Mouse (Mus musculus): Measurements from ENCODE around the gene Mb. TPM values are rescaled to one million over a fixed set of nuclear protein-coding genes. Genes with fewer than 3 reads are reported as not detected.

The Mb gene
- polyA plus RNA-seq, 1 experiment from 2014 or later, result 13.6 TPM

DNA sequence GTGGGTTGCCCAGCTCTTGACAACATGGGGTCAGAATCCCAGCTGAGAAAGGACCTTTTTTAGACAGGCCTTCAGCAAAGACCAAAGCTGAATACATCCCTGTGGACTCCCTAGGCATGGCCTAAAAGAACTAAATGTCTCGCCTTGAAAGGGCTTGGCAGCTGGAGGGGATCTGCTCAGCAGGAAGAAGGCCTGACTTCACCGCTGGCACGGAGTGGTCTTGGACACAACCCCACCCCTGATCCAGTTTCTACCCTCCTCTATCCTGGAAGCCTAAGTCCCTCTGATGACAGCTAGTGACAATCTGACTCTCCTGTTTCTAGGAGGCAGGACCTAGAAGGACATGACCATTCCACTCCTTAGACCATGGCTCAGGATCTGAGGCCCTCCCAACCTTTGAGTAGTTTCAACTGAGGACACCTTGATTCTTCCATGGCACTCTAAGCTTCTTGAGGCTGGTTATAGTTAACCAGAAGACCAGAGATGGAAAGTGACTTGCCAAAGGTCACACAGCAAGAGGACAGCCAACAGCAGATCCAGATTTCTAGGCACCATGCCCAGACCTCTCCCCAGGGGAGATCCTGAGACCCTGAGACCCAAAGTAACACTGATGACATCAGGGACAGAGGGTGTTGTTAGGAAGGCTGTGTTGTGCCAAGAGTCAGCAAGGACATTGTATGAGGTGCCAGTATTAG, 47.1 kb downstream of the Mb start:
- H3K4me3 ChIP-seq, result no peak overlapping the region
- H3K4me1 ChIP-seq, result 0 out of 2 replicates have a peak, but pooled peaks cover 4% of the 10 kb centered on the region

DNA sequence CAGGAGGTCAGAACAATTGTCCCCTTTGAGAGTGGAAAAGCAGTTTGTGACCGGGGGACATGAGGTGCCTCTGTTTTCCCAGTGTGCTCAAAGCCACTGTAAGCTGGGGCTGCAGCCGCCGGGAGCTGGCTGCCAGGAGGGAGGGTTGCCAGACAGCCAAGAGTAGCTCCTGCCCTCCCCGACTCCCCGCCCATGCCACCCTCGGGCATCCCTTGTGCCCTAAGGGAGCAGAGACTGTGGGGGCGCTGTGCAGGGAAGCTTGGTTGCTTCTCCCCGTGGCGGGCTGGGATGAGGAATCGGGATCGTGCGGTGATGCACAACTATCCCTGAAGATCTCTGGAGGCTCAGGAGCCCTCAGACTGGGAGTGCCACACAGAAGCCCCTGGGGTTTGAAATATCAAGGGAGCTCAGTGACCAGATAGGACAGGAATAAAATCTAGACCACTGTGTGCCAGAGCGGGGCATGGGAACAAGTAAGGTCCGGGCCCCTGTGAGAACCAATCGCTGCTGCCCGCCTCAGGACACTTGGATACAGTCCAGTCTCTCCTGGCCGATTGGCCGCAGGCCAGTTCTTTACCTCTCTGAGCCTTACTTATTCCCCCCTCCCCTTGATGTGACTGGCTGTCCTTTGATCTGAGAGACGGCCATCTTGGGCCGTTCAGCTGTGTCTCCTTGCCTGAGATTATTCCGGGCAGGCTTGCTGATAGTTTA, 51.4 kb downstream of the Mb start:
- Histone ChIP-seq H3K4me3 (no peak overlapping the region), H3K27me3 (peaks cover 8% of the 10 kb centered on the region), H3K9me3 (no peaks in the 10 kb centered on the region), H3K4me1 (0 out of 2 replicates have a peak, but pooled peaks cover 4% of the 10 kb centered on the region), H3K27ac (no peak overlapping the region), H3K4me2 (replicated peaks) (peak overlapping the region; percentile 14), H3K9ac (no peak overlapping the region), H3K36me3 (no peaks in the 10 kb centered on the region)
- no peak for ATAC-seq (ENCODE audit: low FRiP score, low read depth)
- WGBS, result 53% methylated on average over 21 of the region's 21 CpGs

More for the DNA sequence above, 47.1 kb downstream of the Mb start:
- H3K36me3 ChIP-seq, result no peaks in the 10 kb centered on the region
- peaks cover 8% of the 10 kb centered on the region for H3K27me3 ChIP-seq
- H3K9ac ChIP-seq, result no peak overlapping the region
- H3K4me2 ChIP-seq (replicated peaks), result no peak overlapping the region
- ATAC-seq (ENCODE audit: low FRiP score, low read depth), result no peak
- H3K9me3 ChIP-seq, result no peaks in the 10 kb centered on the region
- WGBS, result 89% methylated on average over 3 of the region's 3 CpGs
- H3K27ac ChIP-seq, result no peak overlapping the region

DNA sequence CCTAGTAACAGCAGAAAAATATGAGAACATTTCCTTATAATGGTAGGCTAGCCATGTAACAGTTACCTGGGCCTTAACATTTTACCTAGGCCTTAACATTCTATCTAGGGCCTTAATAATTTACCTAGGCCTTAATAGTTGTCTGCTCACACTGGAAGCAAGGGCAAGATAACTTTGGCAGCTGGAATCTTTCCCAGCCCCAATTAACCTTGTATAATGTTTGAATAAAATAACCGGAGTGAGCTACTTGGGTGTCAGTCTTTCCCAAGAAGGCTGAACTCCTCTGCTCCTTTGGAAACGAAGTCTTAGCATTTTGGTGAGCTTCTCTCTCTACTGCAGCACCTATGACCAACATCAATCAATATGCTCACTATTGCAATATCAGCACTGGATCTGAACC, 52.4 kb downstream of the Mb start:
- no peaks in the 10 kb centered on the region for H3K36me3 ChIP-seq
- H3K4me3 ChIP-seq, result no peak overlapping the region
- H3K9ac ChIP-seq, result no peak overlapping the region
- H3K27ac ChIP-seq, result no peak overlapping the region
- H3K9me3 ChIP-seq, result no peaks in the 10 kb centered on the region
- H3K4me1 ChIP-seq, result 0 out of 2 replicates have a peak, but pooled peaks cover 4% of the 10 kb centered on the region
- 78% methylated on average over 2 of the region's 2 CpGs for WGBS
- H3K4me2 ChIP-seq (replicated peaks), result no peak overlapping the region
- ATAC-seq (ENCODE audit: low FRiP score, low read depth), result no peak
- peaks cover 8% of the 10 kb centered on the region for H3K27me3 ChIP-seq

DNA sequence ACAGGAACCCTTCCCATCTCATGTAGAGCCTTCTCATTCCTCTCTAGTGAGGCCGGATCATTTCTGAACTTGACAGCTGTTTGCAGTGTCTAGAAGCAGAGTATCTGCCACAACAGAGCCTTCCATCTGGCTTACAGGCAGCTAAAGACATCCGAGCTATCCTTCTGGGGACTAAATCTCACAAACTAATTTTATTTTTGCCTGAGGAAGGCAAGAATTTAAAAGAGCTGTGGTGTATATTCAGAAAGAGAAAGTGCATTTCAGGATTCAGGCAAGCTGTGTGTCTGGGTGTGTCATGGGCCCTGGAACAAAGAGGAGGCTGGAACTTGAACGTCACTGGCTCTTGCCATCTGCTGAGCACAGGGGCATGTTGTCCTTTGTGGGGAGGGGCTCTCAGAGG, 56.1 kb downstream of the Mb start:
- ATAC-seq (ENCODE audit: low FRiP score, low read depth), result no peak
- Histone ChIP-seq H3K27me3 (peaks cover 8% of the 10 kb centered on the region), H3K27ac (no peak overlapping the region), H3K4me1 (0 out of 2 replicates have a peak, but pooled peaks cover 4% of the 10 kb centered on the region), H3K4me3 (no peak overlapping the region), H3K36me3 (no peaks in the 10 kb centered on the region), H3K9me3 (no peaks in the 10 kb centered on the region), H3K4me2 (replicated peaks) (no peak overlapping the region), H3K9ac (no peak overlapping the region)
- WGBS, result 72% methylated on average over 3 of the region's 3 CpGs

DNA sequence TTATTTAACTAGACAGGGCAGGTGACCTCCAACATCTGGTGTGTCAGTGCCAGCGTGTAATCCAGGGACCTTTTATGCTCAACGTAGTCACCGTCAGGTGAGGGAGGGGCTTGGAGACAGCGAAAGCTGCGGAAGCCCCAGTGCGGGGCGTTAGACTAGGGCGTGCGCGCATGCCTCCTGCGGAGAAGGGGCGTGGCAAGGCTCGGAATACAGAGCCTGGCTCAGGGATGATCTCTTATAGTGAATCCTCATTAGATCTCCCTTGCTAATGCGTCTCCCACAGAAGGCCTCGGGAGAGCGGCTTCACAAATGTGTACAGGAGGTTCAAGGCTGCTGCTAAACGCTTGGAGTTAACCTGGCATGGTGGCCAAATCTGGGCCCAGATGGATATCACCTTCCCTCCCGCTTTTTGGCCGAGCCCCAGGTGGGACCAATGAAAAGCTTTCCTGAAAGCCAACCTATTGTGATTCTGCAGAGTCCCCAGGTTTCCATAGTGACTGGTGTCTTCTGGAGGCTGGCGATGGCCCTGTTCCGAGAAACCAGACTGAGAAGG, 62.9 kb downstream of the Mb start:
- ATAC-seq (ENCODE audit: low FRiP score, low read depth), result peak; percentile 71; the same call in 1 of the 2 replicates
- Histone ChIP-seq H3K4me3 (peak overlapping the region; percentile 47), H3K9me3 (no peaks in the 10 kb centered on the region), H3K27ac (no peak overlapping the region), H3K4me1 (0 out of 2 replicates have a peak, but pooled peaks cover 11% of the 10 kb centered on the region), H3K9ac (peak overlapping the region; percentile 53), H3K27me3 (peaks cover 23% of the 10 kb centered on the region), H3K4me2 (replicated peaks) (peak overlapping the region; percentile 70), H3K36me3 (no peaks in the 10 kb centered on the region)
- 7% methylated on average over 21 of the region's 21 CpGs for WGBS

DNA sequence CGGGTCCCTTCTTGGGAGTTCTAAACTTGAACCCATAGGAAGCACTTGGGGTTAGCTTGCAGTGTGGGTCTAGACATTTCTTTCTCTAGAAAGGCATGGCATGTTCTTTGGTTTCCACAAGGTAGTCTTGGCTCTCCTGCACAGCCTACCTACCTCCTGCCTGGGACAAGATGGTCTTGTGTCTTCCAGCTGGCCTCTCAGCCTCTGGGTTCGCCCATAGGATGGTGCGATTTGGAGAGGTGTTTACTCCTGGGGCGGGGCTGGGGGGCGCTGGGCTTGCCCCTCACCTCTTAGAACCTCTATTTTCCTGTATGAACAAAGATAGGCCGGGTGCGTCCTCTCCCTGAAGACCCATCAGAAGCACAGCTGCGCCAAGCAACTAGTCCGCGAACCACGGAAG, 63.3 kb downstream of the Mb start:
- 0 out of 2 replicates have a peak, but pooled peaks cover 11% of the 10 kb centered on the region for H3K4me1 ChIP-seq
- H3K4me3 ChIP-seq, result peak overlapping the region; percentile 47
- H3K9me3 ChIP-seq, result no peaks in the 10 kb centered on the region
- peaks cover 23% of the 10 kb centered on the region for H3K27me3 ChIP-seq
- peak overlapping the region; percentile 70 for H3K4me2 ChIP-seq (replicated peaks)
- peak overlapping the region; percentile 53 for H3K9ac ChIP-seq
- no peak for ATAC-seq (ENCODE audit: low FRiP score, low read depth)
- 15% methylated on average over 11 of the region's 11 CpGs for WGBS
- H3K27ac ChIP-seq, result no peak overlapping the region
- H3K36me3 ChIP-seq, result no peaks in the 10 kb centered on the region

DNA sequence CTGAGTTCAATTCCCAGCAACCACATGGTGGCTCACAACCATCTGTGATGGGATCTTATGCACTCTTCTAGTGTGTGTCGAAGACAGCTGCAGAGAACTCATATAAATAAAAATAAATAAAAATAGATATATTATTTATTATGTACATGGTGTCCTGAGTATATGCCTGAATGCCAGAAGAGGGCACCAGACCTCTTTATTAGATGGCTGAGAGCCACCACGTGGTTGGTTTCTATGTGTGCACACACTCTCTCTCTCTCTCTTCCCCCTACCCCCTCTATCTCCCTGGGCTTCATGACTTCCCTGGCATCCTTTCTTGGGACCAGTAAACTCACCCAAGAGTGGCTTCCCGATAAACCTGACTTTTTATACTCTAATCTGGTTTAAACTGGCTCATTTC, 67.7 kb downstream of the Mb start:
- Histone ChIP-seq H3K27ac (no peak overlapping the region), H3K27me3 (peaks cover 14% of the 10 kb centered on the region), H3K36me3 (no peaks in the 10 kb centered on the region), H3K4me1 (0 out of 2 replicates have a peak, but pooled peaks cover 7% of the 10 kb centered on the region), H3K4me3 (no peak overlapping the region), H3K4me2 (replicated peaks) (no peak overlapping the region), H3K9me3 (no peaks in the 10 kb centered on the region), H3K9ac (no peak overlapping the region)
- WGBS, result 54% methylated on average over 3 of the region's 3 CpGs
- ATAC-seq (ENCODE audit: low FRiP score, low read depth), result no peak

DNA sequence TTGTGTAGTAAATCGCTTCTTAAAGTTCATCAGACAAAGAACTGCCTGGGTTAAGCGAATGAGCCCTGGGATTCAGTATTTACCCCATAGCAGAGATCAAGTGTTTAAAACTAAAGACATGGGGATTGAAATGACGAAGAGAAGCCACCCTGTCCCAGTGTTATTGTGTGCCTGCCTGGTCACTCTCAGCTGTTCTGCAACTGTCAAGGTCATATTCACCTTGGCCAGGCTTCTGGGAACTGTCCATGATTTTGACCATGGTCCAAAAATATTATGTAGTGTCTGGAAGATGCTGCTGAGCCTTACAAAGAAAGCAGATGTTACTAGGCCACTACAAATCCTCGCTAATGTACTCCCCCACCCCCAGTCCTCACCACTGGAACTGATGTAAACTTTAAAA, 70.7 kb downstream of the Mb start:
- Histone ChIP-seq H3K27ac (no peak overlapping the region), H3K4me1 (peaks cover under 1% of the 10 kb centered on the region; the same call in 1 of the 2 replicates), H3K27me3 (no peaks in the 10 kb centered on the region), H3K9me3 (no peaks in the 10 kb centered on the region), H3K4me3 (no peak overlapping the region), H3K4me2 (replicated peaks) (no peak overlapping the region), H3K9ac (no peak overlapping the region), H3K36me3 (no peaks in the 10 kb centered on the region)
- 79% methylated on average over 4 of the region's 4 CpGs for WGBS
- no peak for ATAC-seq (ENCODE audit: low FRiP score, low read depth)

DNA sequence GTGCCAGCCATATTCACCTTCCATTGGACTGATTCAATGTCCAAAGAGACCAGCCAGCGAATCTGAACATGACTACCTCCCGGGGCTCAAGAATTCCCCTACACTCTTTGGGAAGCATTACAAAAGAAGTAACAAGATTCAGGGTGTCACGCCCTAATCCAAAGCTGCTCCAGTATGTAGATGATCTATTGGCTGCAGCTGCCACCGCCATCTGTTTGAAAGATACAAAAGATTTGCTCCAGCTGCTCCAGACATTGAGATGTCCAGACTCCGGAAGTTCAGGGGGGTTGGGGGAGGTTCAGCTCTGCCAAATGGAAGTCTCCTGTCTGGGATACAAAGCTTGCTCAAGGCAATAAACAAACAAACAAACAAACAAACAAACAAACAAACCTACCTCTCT, 73.9 kb downstream of the Mb start:
- Histone ChIP-seq H3K27me3 (no peaks in the 10 kb centered on the region), H3K4me3 (no peak overlapping the region), H3K9me3 (no peaks in the 10 kb centered on the region), H3K27ac (no peak overlapping the region; the same call in 1 of the 2 replicates), H3K36me3 (no peaks in the 10 kb centered on the region), H3K9ac (no peak overlapping the region), H3K4me2 (replicated peaks) (no peak overlapping the region), H3K4me1 (peaks cover 6% of the 10 kb centered on the region)
- ATAC-seq (ENCODE audit: low FRiP score, low read depth), result no peak
- 66% methylated on average over 5 of the region's 5 CpGs for WGBS

DNA sequence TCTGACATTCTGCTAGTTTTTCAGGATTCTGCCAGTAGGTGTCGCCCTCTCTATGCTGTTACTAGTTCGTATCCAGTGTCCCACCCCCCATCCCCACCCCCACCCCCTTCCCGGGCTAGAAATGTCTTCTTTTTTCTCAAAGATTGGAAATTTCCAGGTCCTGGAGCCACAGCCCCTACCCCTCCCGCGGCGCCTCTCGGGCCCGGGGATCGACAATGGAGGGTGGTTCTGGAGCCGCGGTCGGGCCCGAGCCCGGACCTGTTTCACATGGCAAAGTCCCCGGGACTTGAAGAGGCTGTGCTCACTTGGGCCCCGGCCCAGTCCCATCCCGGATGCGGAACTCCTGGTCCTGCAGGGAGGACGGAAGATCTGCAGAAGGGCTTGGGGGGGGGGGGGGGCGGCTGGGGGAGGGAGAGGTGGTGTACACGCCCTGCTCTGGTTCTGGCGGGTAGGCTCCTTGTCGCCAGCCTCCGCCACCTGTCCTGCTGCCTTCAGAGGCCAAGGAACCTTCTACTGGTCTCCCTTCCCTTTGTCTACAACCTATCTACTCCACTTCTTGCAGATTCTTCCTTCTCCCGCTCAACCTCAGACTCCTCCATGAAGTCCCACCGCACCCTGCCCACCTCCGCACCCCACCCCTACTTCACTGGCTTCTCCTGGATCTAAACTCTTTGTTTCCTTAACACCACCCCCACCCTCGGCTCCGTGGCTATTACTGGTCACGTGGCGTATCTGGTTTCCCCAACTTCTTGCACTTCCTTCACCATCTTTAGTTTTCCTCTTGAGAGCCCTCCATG, 76.4 kb downstream of the Mb start:
- no peaks in the 10 kb centered on the region for H3K36me3 ChIP-seq
- WGBS, result 5% methylated on average over 29 of the region's 31 CpGs
- H3K4me1 ChIP-seq, result peaks cover 6% of the 10 kb centered on the region
- H3K27ac ChIP-seq, result peak overlapping the region; percentile 91
- H3K4me3 ChIP-seq, result peak overlapping the region; percentile 55
- no peaks in the 10 kb centered on the region for H3K9me3 ChIP-seq
- H3K27me3 ChIP-seq, result no peaks in the 10 kb centered on the region
- H3K9ac ChIP-seq, result peak overlapping the region; percentile 76
- ATAC-seq (ENCODE audit: low FRiP score, low read depth), result peak; percentile 83
- H3K4me2 ChIP-seq (replicated peaks), result peak overlapping the region; percentile 65

- no peaks in the 10 kb centered on the region for H3K36me3 ChIP-seq
- H3K4me3 ChIP-seq, result peak overlapping the region; percentile 55; the same call in 1 of the 2 replicates
- 31% methylated on average over 8 of the region's 8 CpGs for WGBS
- peak overlapping the region; percentile 65 for H3K4me2 ChIP-seq (replicated peaks)
- peaks cover 6% of the 10 kb centered on the region for H3K4me1 ChIP-seq
- peak overlapping the region; percentile 76; the same call in 1 of the 2 replicates for H3K9ac ChIP-seq
- no peak overlapping the region for H3K27ac ChIP-seq
- ATAC-seq (ENCODE audit: low FRiP score, low read depth), result no peak
- no peaks in the 10 kb centered on the region for H3K27me3 ChIP-seq
- no peaks in the 10 kb centered on the region for H3K9me3 ChIP-seq
These were observed 77.1 kb downstream of the Mb start for GRCm38 (mm10) chr15:76973272-76973854.

Data from limb, embryonic 13.5 days (tissue).